Mouse (Mus musculus) gastrocnemius, postnatal 14 days (tissue): ENCODE results near the gene Igf1r. TPM values are rescaled to one million over a fixed set of nuclear protein-coding genes. Genes with fewer than 3 reads are reported as not detected.
A peak's percentile ranks its signal among the peaks of the same experiment; 100 is the strongest.

Experiments
- DNase-seq: peaks from one replicate; pipeline ENCODE4 v3.0.0; 2021; ENCODE audit warnings: mixed read lengths
- intact Hi-C: fragments of 180-260 bp; cut with DNase I; formaldehyde crosslinking; loops from one replicate; pipeline ENCODE4 v1.15.1; 2025; ENCODE audit warnings: low total_unique reads
- total RNA-seq, 2 experiments: library from RNA; stranded (reverse); gene quantifications; 2 replicates each; pipeline ENCODE4 v1.2.3; 2021

Igf1r gene
- total RNA-seq, 2 experiments from 2014 or later: 13.1 to 14.0 TPM

DNA sequence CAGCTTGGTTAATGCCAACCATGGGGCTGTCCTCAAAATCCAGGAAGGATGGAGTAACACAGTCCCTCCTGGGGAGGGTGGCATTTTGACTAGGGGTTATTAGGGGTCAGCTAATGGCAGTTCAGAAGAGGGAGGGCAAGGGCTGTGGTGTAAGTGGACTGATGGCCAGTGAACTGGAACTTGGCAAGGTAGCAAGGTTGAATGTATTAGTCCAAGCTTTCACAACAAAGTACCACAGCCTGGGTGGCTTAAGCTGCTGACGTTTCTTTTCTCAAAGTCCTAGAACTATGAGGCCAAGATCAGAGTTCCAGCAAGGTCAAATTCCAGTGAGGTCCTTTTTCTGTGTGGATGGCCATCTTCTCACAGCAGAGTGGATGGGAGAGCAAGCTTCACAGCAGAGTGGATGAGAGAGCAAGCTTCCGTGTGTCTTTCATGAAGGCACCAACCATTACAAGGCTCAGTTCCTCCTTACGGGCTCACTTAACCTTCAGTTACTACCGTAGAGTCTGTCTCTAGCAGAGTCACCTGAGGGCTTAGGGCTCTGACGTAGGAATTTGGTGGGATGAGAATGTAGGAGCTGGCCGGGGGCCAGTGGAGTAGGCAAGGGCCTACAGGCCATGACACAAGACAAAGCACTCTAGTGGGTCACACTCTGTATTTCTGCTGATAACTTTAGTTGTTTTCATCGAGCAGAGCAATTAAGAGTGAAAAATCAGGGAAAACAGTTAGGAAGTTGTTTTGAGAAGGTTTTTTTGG lies 144.6 kb downstream of the Igf1r start:
- no peak for DNase-seq
- intact Hi-C loops: no loop called here

DNA sequence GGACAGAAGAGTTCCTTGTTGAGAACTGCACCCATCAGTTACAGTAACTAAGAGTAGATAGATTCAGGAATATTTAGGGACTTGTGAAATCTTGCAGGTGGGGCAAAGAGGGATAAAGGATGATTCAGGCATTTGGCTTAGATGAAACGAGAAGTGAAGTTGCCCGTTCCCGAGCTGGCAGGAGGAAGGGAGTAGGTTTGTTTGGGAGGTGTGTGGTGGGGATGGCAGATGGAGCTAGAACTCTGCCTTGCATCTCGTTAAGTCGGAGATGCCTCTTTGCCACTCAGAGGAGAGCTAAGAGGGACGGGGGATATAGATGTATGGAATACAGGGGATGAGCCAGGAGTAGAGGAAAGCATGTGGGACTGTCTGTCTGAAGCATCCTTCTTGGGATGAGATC lies 145.5 kb downstream of the Igf1r start:
- intact Hi-C loops: no loop called here
- no peak for DNase-seq

DNA sequence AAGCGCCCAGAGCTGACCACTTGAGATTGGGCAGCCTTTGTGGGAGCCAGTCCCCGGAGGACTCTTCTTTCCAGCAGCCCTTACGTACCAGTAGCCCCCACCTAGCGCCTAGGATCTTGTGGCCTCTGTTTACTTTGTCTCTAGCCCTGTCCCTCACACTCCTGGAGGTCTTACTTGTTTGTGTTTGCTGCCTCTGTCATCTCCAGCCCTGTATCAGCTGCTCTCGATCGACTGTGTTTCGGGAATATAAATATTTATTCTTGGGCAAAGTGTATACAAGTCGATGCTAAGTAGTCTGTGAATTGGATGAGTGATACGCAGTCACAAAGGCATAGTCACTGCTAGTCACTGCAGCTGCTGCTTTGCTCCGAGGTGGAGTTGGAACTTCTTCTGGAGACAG lies 147.8 kb downstream of the Igf1r start:
- DNase-seq: no peak
- intact Hi-C loops: no loop called here

DNA sequence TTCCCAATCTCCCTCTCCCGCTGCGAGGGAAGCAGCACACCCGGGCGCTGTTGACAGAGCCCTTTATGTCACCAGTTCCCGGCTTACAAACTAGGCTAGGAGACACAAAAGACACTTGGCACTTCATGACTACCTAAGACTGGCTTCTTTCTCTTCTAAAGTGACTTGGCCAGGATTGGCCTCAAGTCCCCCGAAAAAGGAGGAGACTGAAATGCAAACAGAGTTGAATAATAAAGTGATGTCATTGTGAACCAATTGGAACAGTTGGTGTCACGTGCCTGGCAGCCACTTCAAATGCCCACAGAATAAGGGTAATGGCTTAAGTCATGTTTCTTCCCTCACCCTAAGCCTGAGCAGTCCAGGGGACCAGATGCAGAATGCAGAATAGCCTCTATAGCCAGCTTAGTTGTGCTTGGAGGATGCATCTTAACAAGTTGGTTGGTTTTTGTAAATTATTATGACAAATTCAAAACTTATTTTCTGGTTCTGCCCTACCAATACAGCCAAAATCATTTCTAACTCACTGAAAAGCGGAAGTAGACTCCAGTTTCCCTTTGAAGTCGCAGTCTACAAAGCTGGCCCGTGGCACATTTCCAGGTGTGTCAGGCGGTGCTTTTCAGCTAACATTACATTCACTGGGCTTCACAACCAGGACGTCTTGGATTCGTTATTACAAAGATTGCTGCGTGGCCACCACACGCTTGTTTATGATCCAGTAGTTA lies 150.0 kb downstream of the Igf1r start:
- intact Hi-C loops: no loop called here
- DNase-seq: peak; percentile 60

DNA sequence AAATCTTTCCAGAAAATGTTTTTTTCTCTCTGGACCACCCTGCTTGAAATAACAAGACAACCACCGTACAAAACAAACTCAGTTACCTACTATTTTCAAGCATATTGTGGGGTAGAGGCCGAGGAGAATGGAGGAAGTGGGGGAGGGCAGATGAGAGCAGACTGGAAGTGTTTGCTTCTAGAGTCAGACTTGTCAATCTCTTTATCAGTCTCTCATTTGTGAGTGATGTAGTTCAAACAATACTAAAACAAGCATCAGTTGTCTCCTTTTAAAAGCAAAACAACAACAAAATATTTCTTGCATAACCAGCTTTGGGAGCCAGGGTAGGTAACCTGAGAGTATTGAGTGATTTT lies 150.5 kb downstream of the Igf1r start:
- intact Hi-C loops: no loop called here
- no peak for DNase-seq

DNA sequence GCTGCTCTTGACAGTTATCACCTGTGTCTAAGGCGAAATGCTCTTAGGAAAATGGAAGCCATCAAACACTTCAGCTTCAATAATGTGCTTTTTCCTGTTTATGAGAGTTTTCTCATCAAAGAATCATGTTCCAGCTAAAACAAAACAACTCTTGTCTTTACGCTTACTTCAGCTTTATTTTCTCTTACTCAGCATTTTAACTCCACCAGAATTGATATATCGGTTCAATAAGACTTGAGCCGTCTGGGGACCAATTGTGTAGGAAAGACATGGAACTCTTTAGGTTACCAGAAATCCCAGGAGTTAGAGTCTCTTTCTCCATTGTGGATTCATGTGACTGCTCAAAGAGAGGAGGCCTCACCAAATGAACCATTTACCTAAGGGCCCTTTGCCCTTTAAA lies 158.9 kb downstream of the Igf1r start:
- DNase-seq: no peak
- intact Hi-C loops: no loop called here

DNA sequence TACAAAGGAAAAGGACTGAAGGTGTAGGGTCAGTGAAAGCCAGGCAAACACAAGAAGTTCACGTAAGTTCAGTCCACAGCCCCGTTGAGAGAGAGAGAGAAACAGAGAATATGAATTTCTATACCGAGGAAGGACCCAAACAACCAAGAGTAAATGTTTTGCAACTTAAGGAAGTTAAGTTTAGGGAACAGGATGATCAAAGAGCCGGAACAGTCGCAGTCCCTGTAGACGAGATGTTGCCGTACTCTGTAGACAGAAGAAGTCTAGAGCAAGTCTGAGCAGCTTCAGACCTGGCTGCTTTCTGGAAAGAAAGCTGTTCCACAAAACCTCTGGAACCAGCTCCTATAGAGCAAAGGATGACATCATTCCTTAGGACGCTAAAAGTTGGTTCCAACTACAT lies 160.0 kb downstream of the Igf1r start:
- intact Hi-C loops: no loop called here
- DNase-seq: no peak

DNA sequence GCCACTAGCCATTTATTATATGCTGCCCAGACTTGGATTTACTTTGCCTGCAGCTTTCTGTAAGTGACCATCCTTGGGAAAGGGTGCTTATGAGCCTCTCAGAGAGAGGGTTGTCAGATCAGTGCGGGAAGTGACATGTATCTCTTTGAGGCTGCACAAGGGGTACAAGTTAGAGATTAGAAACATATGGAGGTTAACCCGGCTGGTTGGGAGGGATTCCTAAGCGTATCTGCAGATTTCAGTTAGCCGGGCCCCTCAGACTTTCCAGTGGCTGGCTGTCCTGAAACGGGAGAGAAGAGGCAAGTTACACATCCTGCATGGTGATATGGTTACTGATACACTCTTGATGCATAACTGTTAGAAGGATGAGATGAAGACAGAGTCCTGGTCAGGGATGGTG lies 161.7 kb downstream of the Igf1r start:
- no peak for DNase-seq
- intact Hi-C loops: no loop called here

DNA sequence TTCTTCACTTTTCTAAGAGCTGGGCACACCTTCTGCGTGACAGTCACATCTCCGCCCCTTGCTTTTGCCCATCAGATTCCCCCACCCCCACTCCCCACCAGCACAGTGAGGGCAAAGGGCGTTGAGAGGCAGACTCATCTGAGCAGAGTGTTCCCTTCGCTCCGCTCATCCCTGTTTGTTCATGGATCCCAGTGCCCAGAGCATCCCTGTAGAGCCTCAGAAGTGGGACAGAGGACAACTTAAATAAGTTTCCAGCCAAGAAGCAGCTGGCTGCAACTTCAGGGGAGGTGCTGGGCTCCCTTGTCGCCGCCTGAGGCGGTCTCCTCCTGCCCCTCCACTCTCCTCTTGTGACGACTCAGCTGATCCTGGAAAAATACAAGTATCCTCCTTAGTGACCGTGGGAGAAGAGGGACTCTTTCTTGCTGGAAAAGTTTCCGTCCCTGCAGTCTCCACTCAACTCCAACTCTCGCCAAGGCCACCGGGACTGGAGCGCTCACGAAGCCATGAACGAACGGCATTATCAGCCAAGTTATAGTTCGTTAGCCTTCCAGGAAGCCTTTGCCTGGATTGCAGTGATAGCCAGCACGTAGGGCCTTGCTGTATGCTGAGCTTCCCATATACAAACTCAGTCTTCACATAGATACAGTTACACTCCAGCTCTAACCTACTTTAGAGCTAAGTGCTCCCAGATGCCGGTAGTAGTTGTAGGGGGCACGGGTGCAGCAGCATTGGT lies 162.5 kb downstream of the Igf1r start:
- peak; percentile 25 for DNase-seq
- intact Hi-C loops: no loop called here

DNA sequence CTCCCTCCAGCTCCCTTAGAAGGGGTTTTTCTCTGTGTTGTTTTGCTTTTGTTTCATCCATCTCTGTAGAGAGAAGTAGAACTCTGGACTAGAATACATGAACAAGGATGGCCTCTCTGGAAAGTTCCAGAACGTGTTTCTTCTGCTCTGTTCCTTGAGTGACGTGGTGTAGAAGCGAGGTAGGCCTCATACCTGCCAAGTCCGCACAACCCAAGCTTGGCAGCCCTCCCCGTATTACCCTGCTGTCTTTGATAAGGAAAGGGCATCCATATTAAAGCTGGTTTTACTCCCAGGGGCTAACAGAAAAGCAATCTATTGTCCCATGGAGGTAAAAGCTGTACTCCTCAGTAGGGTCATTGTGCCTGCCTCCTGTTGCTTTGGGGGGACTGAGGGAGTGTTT lies 164.9 kb downstream of the Igf1r start:
- intact Hi-C loops: no loop called here
- DNase-seq: no peak

DNA sequence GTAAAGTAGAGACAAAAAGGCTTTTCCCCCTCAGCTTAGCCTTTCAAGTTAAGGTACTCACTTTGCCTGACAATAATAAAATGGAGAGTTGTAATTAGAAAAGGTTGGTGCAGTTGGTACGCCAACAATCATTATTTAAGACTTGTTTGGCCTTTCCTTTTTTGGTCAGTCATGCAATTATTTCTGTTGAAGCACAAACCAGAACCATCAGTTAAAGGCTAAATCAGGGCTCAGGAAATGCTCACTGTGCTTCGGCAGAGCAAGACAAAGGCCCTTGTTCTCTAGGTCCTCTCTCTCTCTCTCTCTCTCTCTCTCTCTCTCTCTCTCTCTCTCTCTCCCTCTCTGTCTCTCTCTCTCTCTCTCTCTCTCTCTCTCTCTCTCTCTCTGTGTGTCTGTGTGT lies 165.4 kb downstream of the Igf1r start:
- no peak for DNase-seq
- intact Hi-C loops: no loop called here

DNA sequence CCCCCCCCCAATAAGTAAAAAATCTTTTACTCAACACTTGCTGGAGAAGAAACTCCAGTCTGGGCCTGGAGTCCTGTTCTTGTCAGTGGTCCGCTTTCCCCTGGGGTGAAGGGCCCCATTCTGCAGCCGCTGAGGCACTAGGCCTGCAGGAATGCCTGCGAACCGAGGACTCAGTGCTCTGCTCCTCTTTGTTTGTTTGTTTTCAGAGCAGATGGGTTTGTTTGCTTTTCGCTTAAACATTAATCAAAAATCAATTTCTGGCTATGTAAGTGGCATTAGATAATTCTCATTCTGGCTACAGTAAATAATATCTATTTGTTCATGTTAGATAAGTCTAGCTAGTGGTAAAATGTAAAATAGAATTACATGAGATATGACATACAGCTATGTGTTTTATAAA lies 167.0 kb downstream of the Igf1r start:
- intact Hi-C loops: no loop called here
- DNase-seq: no peak

DNA sequence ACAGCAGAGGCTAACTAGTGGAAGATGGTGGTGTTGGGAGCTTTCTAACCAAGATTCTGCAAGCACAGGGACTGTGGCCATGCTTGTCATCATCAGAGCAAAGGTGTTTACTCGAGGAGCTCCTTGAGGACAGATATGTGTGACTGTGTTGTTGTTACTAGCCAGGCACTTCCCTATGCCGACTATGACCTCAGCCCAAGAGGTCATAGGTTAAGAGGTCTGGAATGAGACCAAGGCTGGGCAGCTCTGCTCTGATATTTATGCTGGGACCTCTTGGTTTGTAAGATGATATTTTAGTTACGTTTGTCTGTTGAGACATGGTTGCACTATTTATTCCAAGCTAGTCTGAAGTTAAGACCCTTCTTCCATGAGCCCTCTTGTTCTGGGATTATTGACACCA lies 169.8 kb downstream of the Igf1r start:
- no peak for DNase-seq
- intact Hi-C loops: no loop called here

DNA sequence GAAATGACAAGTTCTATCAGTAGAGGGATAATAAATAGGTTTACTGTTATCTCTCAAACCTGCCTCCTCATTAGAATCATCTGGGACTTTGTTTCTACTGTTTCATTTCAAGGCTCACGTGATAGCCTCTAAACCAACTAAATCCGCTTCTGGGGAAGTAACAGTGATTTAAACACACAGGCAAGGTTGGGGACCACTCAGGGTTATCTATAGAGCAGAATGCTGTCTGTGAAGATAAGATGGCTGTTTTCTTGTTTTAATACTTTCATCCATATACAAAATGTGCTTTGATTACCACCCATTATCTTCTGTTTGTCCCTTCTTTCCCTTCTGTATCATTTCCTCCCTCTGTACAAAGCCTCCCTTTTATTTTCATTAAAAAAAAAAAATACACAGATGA lies 172.7 kb downstream of the Igf1r start:
- no peak for DNase-seq
- intact Hi-C loops: no loop called here

DNA sequence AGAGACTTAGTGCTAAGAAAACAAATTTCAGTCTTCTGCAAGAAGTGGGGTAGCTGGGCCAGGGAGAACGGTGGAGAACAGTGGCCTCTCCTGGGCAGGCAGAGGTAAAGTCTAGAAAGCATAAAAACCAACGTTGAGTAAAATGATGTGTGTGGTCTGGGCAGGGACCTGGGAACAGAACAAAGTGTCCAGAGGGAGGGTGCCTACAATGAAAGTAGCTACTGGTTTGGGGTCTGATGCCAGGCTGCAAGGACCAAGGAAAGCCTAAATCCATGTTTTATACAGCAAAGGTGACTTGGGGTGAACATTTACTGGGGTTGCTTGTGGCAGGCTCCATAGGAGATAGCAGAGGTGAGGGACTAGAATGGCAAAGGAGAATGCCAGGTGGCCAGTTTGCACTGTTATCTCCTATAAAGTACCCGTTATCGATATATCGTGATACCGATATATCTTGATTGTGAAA lies 175.2 kb downstream of the Igf1r start:
- intact Hi-C loops: loop anchor here (2.0 kb wide), 1 partner anchor 175 kb away; the partner anchor contains the start of gene Igf1r
- DNase-seq: peak; percentile 54

DNA sequence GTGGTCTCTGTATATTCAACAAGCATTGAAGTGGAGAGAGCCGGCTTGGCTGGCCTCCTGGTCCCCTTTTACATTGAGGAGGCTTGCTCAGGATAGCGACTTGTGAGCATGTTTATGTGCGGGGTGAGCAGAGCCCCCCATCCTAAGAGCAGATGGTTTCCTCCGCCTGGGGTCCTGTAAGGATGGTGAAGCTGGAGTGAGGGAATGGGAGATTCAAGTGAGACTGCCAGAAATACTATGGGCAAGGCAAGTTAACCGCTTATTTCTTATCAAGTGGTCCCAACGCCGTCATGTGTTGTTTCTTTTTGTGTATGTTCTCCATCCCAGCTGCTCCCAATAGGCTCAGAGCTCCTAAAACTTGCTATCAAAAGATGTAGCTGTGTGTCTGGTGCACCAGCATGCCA lies 175.6 kb downstream of the Igf1r start:
- DNase-seq: no peak
- intact Hi-C loops: loop anchor here (2.0 kb wide), 1 partner anchor 175 kb away; the partner anchor contains the start of gene Igf1r

DNA sequence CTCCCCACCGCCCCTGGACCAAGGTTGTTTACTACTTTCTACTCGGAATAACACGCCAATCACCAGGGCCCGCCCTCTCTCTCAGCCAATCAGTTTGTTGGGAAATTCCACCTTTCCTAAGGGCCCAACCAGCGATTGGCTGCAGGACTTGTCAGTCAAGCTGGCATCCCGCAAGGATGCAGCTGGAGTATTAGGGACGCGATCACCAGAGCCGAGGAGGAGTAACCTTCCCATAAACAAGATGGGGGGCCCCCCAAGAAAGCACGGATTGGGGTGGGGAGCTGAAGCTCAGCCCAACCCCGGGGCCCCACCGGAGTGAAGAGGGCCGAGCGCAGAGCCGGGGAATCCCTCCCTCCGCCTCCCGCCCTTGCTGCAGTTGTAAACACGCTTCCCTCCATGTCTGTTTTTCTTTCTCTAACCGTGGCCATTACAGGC lies 176.5 kb downstream of the Igf1r start:
- DNase-seq: peak; percentile 96
- intact Hi-C loops: loop anchor here (2.0 kb wide), 1 partner anchor 176 kb away; the partner anchor contains the start of gene Igf1r

DNA sequence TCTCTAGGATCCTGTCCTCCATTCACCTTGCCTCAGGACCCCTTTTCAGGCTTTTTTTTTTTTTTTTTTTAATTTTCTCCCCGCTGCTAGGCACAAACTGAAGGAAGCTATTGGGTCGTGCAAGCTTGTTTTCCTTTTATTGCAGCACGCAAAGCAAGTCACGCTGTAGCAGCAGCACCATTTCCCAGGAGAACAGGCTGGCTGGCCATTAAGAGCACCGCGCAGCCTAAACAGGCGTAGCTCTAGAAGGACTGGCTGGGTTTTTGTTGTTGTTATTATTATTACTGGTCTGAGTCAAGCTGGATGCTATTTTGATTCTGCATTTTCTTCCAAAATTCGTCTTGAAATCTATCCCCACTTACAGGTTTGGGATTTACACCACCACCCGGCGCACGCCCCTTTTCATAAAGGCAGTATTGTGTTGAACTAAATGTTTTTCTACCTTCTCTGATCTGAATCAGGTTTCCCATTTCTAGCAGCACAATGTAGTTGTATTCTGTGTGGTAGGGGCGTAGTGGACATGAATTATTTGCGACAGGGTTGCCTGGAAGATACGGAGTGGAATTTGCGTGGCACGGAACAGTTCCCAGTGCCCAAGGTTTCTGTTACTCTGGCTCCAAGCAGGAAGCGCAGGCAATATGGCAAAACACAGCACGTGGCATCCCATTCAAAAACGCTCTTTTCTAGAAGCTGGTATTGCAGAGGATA lies 177.1 kb downstream of the Igf1r start:
- DNase-seq: peak; percentile 82
- intact Hi-C loops: loop anchor here (2.0 to 10.0 kb wide), 3 partner anchors 175 to 322 kb away; partner anchors contain the start of gene Igf1r

DNA sequence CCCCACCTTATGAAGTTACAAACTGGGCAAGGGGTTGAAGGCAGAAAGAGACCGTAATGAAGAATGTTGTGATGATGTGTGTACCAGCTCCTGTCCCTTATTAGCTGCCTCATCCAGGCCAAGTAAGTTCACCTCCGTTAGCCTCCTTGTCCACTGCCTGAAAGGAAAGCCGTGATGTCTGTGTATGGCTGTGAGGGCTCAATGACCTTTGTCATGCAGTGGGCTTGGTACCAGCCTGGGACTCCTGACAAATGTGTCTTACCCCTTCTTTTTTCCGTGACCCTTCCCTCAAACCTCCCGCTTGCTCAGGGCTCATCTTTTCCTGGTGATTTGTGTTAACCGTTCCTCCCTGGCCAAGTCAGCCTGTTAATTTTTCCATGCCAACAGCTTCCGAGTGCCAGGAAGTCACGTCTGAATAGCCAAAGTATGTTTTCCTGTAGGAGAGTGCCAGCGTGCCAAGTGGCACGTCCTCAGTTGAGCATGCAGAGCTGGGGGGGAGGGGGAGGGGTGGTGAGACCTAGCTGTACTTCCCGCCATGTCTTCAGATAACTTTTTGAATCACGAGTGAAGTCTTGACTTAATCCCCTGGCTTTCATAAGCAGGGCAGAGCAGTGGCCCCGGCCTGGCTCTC lies 178.4 kb downstream of the Igf1r start:
- no peak for DNase-seq
- intact Hi-C loops: loop anchor here (5.0 to 10.0 kb wide), 2 partner anchors 174 to 324 kb away; no protein-coding TSS in a partner anchor
